Mouse (Mus musculus) effector memory CD4-positive, alpha-beta T cell, adult 5 months (primary cell): Measurements from ENCODE around the gene 2700049A03Rik. TPM values are rescaled to one million over a fixed set of nuclear protein-coding genes. Genes with fewer than 3 reads are reported as not detected.

Experiments
- polyA plus RNA-seq: library from polyadenylated mRNA; unstranded; fragments of 100-300 nt; shearing (Covaris generic); gene quantifications from one replicate; pipeline ENCODE4 v1.2.1, GENCODE M21; 2017

The 2700049A03Rik gene
- polyA plus RNA-seq = 8.3 TPM

DNA sequence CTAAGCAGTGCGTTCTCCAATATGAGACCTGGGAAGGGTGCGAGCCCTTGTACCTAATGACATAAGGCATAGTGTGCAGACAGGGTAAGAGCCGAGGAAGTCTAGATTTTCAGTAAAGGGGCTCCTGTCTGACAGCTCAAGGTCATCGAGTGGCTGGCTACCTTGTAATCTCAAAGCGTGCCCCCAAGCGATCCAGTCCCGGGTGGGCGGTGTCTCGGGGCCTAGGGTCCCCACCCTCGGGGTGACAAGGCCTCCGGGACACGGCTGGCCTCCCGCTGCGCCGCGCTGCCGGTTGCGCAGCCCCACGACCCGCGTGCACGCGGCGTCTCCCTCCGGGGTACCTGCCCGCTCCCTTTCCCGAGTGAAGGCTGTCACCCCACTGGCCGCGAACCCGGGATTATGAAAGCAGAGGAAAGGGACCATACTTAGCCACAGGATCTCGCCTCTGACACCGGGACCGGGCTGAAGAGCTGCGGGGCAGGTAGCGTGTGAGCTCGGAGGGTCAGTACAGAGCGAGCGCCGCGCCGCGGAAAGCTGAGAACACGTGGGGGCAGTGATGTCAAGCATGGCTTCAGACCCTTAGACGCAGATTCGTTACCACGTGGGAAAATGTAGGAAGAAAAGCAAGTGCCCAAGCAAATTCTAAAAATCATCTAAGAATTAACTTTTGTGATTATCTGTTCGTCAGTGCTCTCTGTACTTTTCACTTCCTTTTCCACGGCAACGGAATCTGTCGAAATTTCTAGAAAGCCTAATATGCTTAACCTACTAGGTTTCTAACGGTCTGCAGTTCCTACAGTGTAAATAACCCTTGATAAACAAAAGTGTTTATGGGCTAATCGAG lies at the start of gene 2700049A03Rik, which contains the start of gene Timm9:
Gene 2700049A03Rik, plus strand, starts transcription at position 719 of the 844 bp plus-strand sequence.
Gene Timm9, minus strand, starts transcription at position 555 of the 844 bp plus-strand sequence.

DNA sequence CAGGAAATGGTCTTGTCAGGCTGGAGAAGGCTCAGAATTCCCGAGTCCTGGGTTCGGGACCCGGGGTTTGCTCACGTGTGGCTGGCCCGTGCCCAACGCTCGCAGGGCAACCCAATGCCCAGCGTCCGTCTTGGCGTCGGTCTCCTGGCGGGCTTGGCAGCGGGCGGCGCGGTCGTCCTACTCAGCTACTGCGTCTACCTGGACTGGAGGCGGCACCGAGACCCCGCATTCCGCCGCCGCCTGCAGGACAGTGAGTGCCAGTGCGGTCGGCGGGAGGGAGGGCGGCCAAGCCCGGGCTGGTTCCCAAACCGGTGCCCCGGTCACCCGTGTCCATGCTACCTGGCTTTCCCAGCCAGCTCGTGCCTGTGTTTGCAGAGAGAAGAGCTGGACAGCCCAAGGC lies 25.3 kb upstream of the 2700049A03Rik start, which contains the start of gene Tomm20l:
Gene Tomm20l, plus strand, starts transcription at position 98 of the 400 bp plus-strand sequence.

Other genes with a start within 250 kb of the 2700049A03Rik start
- gene Actr10, start 199.0 kb upstream of the 2700049A03Rik start, polyA plus RNA-seq = 196 TPM
- gene Psma3, start 162.2 kb upstream of the 2700049A03Rik start, polyA plus RNA-seq = 320 TPM
- 173 TPM for gene Arid4a, start 120.9 kb upstream of the 2700049A03Rik start, polyA plus RNA-seq
- not detected for gene Tomm20l, start 25.4 kb upstream of the 2700049A03Rik start, polyA plus RNA-seq
- 31.7 TPM for gene Timm9, start 164 bp upstream of the 2700049A03Rik start, polyA plus RNA-seq
- gene Dact1, start 173.0 kb downstream of the 2700049A03Rik start, polyA plus RNA-seq = 0.17 TPM